Mouse (Mus musculus) neutrophil, adult 83 days (primary cell): Measurements from ENCODE around the gene Ndufb7. TPM values are rescaled to one million over a fixed set of nuclear protein-coding genes. Genes with fewer than 3 reads are reported as not detected.

ENCODE experiments used
- total RNA-seq, 2 experiments: library from RNA; stranded (reverse); gene quantifications; one replicate each; pipeline ENCODE4 v1.2.4; 2023

Ndufb7 gene
- total RNA-seq: 100 to 1,000 TPM; 128 to 142 TPM

DNA sequence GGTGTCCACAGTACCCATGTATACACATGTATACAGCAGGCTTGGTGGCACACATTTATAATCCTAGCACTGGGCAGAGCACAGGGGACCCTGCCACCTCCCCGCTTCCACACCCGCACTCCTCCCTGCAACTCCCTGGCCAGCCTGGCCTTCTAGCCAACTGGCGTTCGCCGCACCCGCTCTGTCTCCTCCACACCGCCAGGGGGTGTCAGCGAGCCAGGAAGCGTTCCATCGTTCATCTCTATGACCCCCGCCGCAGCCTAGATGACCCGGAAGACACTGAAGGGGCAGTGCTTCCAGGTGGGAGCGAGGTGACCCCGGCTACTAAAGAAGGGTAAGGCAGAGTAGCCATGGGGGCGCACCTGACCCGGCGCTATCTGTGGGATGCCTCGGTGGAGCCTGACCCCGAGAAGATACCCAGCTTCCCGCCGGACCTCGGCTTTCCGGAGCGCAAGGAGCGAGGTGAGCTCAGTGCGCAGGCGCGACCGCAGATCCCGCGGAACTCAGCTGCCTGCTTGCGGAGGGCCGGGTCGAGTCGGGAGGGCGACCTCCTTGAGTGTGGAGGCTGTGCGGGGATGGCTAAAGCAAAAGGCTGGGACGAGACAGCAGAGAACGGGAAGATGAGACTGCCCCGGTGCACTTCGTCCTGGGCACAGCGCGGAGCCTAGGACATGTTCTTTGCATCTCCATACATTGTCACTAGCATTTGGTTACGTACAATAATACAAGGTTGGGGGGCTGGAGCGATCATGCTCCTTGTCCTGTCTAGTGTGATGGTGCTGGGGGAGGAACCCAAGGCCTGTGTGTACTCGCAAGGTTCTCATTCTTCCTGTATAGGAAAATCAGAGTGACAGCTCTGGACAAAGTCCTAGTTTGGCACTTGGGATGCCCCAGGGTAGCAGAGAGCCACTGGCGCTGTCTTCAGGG lies at the start of gene Ndufb7:
Gene Ndufb7 (plus strand): TSS at position 203 of the 927 bp plus-strand sequence.

GRCm38 (mm10) chr8:83535736-83536135 lies 30.7 kb upstream of the Ndufb7 start, which contains the start of gene Olfr370:
Gene Olfr370 (plus strand): TSS chr8:83535780.

GRCm38 (mm10) chr8:83607661-83608397 lies 41.4 kb downstream of the Ndufb7 start, which contains the start of the genes Tecr and Dnajb1:
Gene Tecr (minus strand): TSS chr8:83607971.
Gene Dnajb1 (plus strand): TSS chr8:83608193.

Other genes starting within 250 kb of the Ndufb7 start
- 10 to 100 TPM; 10.4 to 10.7 TPM for gene Elmod2, start 234.2 kb upstream of the Ndufb7 start, total RNA-seq
- gene Mgat4d, start 218.2 kb upstream of the Ndufb7 start, total RNA-seq: not detected
- gene Clgn, start 176.8 kb upstream of the Ndufb7 start, total RNA-seq: under 1 TPM; 0.11 to 0.13 TPM
- gene Scoc, start 108.3 kb upstream of the Ndufb7 start, total RNA-seq: 10 to 100 TPM; 17.3 to 19.0 TPM
- gene Olfr370, start 30.9 kb upstream of the Ndufb7 start, total RNA-seq: not detected
- gene Tecr, start 41.3 kb downstream of the Ndufb7 start, total RNA-seq: 100 to 1,000 TPM; 363 to 401 TPM
- gene Dnajb1, start 41.5 kb downstream of the Ndufb7 start, total RNA-seq: 100 to 1,000 TPM in 1 of 2 experiments, 10 to 100 TPM in 1; 91.7 to 122 TPM
- gene Gipc1, start 86.0 kb downstream of the Ndufb7 start, total RNA-seq: 10 to 100 TPM; 27.2 to 28.1 TPM
- gene Ptger1, start 100.0 kb downstream of the Ndufb7 start, total RNA-seq: under 1 TPM; 0.20 to 0.37 TPM
- 100 to 1,000 TPM; 248 to 275 TPM for gene Pkn1, start 132.5 kb downstream of the Ndufb7 start, total RNA-seq
- gene Ddx39, start 148.5 kb downstream of the Ndufb7 start, total RNA-seq: 10 to 100 TPM; 47.8 to 60.4 TPM
- 100 to 1,000 TPM; 501 to 540 TPM for gene Adgre5, start 174.7 kb downstream of the Ndufb7 start, total RNA-seq